Mouse (Mus musculus): ENCODE measurements around the gene Oit3.
"Not testable (repeated sequence)": the region's sequence is repeated elsewhere in the genome, so short reads cannot be mapped to it uniquely, and the experiment has no call there.

The Oit3 gene

DNA sequence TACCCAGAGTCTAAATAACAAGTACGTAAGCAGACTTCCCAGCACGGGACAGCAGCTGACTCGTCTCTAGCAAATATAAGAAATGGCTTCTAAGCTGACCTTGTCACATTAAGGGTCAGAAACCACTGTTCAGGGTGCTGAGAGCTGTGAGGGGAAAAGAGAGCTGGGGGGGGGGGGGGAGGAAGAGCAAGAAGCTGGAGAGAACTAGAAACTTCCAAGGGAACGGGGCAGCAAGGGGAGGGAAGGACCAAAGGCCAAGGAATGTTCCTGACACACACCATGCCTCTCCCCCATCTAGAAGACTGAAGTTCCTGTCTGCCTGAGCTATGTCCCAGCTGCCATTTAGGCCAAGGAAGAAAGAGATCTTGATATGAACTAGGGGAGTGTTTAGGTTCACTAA is 15.2 kb downstream of the Oit3 start:
- no peak for DNase-seq

GRCm38 (mm10) chr10:59425369-59425768 is 16.2 kb downstream of the Oit3 start:
- no peak for DNase-seq

- DNase-seq: no peak
Observed at GRCm38 (mm10) chr10:59424453-59424852, 17.1 kb downstream of the Oit3 start.

DNA sequence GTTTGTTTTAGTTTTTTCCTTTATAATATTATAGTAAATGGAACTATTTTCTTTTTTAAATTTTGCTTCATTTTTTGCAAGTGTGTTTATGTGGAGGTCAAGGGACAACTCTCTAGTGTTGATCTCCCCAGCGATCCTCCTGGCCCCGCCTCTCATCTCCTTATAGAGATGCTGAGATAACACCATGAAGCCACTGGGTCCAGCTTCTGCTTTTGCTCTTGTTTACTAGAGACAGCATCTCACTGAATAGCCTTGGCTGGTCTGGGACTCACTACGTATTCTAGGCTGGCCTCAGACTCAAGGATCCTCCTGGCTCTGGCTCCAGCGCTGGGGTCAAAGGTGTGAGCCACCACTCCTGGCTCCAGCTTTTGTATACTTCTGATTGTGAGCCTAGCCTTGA is 22.1 kb downstream of the Oit3 start:
- DNase-seq: no peak

GRCm38 (mm10) chr10:59416623-59417022 is 25.0 kb downstream of the Oit3 start:
- no peak for DNase-seq

- no peak for DNase-seq
Observed at GRCm38 (mm10) chr10:59413711-59414110, 27.9 kb downstream of the Oit3 start.

GRCm38 (mm10) chr10:59410264-59410663 is 31.3 kb downstream of the Oit3 start:
- no peak for DNase-seq

DNA sequence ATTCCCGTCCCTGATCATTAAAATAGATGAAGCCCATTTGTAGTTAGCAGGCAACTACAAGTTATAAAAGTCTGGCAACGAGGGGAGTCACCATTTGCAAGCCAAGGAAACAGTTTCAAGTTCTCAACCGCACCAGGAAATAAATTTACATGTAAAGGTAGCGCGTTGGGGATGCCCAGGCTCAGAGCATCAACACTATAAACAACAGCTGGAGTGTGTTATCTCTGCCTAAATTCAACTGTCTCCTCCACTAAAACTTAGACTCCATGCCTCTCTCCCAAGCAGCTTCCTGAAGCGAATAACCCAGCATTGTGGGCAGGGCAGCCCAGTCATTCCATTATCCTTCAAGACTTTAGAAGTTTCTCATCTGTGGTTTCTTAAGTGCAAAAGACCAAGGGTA is 33.1 kb downstream of the Oit3 start:
- no peak for DNase-seq

GRCm38 (mm10) chr10:59403793-59404149 is 37.8 kb downstream of the Oit3 start:
- DNase-seq: no peak

DNA sequence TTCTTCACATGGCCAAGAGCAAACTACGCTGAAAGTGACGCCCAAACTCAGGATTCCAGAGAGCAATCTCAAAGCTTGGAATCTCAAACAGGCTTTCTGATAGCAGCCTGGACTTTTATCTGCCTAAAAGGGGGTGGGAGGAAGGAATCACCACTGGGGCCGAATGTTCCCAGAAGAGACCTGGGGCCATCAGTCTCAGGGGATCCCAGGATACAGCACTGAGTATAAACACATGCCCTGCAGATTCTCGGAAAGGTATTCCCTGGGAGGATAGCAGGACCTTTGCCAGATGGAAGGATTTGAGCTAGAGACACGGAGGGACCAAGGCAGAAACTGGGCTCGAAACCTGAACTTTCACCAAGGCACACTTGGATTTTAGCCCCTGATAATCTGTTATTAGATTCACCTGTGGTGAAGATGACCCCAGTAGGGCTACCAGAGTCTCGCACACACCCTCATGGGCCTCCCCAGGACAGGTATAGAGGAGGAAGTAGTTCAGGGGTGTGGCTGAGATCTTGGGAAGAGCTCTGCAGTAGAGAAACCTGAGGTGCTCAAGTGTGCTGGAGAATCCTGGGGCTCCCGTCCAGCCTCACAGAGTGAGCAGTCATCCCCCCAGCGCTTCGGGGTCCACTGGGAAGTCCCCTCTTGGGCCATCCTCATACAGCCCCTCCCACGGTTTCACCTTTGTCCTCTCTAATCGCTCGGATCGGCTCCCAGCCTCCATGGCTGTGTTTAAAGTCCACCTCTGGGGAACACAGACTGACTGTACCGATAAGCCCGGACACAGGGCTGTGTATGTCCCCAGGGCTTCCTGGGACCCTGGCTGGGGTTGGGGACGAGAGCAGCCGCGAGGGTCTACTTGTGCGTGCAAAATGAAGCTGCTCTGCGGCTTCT is 38.4 kb downstream of the Oit3 start, which contains the start of gene Pla2g12b:
TSS of gene Pla2g12b (plus strand) at position 762 of the 894 bp plus-strand sequence.
- no peak for DNase-seq

DNA sequence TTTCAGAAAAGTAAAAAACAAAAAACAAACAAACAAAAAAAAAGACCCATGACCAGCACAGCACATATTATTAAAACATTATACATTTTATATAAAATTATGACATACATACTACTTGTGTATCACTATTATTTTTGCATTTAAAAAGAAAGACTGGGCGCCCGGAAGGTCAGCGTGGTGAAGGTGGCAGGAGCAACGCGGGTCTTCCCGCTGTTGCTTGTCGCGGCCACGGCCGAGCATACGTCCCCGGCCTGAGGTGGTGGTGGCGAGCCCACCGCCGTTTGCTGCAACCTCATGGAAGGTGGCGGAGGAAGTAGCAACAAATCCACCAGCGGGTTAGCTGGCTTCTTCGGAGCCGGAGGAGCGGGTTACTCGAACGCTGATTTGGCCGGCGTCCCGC is 46.1 kb downstream of the Oit3 start, which contains the start of gene Gm10273:
TSS of gene Gm10273 (plus strand) at position 172 of the 400 bp plus-strand sequence.
- not testable (repeated sequence) for DNase-seq

DNA sequence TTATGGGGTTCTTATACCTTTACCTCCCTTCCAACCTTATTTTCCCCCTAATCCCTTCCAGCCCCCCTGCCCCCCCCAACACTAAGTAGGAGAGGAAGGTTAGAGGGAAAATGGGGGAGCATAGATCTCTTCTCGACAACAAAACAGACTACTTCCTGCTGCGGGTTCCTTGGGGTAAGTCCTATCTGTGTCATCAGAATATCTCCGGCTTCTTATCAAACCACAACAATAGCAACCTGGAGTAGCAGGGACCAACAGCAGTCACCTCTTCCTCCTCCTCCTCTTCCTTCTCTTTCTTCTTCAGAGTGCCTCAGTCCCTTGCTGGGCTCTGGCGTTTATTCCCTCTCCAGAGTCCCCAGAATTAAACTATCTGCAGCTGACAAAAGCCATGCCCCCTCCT is 49.7 kb downstream of the Oit3 start:
- DNase-seq: no peak

DNA sequence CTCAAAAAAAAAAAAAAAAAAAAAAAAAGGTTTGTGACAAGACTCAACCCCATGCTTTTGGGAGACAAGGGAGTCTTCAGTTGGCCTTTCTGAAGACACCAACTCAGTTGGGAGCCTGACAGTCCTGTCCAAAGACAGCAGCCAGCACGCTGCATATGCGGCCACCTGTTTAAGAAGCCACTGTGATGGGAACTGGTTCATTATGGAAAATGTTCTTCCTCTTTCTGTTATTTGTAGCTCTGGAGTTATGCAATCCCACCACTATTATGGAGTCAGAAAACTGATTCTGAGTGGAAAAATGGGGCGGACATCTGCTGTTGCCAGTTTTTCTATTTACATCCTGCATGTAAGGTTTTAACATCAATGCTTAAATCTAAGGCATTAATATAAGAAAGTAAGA is 51.9 kb downstream of the Oit3 start:
- no peak for DNase-seq

DNA sequence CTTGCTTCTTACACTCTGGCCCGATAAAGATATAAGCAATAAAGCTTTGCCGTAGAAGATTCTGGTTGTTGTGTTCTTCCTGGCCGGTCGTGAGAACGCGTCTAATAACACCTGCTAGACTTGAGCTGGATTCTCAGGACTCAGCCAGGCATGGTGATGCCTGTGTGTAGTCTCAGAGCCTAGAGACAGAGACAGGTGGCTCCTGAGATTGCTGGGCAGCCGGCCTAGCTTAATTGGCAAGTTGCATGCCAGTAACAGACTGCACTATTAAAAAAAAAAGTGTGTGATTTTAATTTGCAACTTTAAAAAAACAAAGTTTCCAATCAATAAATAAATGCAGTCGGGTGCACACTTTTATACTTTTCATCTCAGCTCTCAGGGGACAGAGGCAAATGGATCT is 54.6 kb downstream of the Oit3 start:
- DNase-seq: no peak

- DNase-seq: not testable (repeated sequence)
Observed at GRCm38 (mm10) chr10:59381563-59381962, 60.0 kb downstream of the Oit3 start.

GRCm38 (mm10) chr10:59380411-59380821 is 61.2 kb downstream of the Oit3 start:
- DNase-seq: no peak

DNA sequence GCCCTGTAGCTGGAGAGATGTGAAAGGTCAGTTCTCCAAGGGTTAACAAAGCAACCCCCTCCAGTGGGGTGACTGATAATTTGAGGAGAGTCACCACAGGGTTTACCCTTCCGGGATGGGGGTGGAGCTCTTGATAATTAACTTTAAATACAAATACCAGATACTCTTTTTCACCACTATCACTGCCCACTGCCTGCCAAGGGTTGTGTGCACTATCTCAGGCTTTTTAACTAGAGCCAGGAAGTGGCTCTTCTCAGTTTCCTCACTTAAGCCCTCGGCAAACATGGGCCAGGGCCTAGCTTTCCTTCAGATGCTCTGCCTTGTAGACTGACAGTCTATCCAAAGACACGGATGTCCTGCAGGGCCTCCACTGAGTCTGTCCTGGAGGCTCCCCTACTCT is 61.7 kb downstream of the Oit3 start:
- DNase-seq: no peak

- DNase-seq: peak; percentile 30
Observed at GRCm38 (mm10) chr10:59378728-59379127, 62.9 kb downstream of the Oit3 start.

GRCm38 (mm10) chr10:59377906-59378305 is 63.7 kb downstream of the Oit3 start:
- DNase-seq: no peak

Measured in thymus, postnatal 4 days (tissue).